In the genomic region with DNA sequence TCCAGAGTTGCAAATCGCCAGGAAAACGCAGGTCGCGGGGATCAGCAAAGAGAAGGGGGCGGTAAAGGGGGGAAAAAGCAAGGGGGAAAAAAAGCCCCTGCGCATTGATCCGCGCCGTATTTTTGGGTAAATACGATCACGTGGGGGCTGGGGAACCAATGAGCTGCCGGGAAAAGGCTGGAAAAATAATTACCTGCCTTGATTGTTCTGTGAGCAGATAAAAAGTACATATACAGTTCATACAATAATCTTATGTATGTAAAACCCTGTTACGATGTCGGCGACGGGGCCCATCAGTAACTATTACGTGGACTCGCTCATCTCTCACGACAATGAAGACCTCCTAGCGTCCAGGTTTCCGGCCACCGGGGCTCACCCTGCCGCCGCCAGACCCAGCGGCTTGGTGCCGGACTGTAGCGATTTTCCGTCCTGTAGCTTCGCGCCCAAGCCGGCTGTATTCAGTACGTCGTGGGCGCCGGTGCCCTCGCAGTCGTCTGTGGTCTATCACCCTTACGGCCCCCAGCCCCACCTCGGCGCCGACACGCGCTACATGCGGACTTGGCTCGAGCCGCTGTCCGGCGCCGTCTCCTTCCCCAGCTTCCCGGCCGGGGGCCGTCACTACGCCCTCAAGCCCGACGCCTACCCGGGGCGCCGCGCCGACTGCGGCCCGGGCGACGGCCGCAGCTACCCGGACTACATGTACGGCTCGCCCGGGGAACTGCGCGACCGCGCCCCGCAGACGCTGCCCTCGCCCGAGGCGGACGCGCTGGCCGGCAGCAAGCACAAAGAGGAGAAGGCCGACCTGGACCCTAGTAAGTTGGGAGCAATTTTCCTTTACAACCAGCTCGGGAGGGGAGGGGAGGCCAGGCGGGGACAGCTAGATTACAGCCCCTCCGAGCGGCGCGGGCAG, we compare ENCODE assay signal across 9 mouse cellular contexts. TPM values are rescaled to one million over a fixed set of nuclear protein-coding genes. Genes with fewer than 3 reads are reported as not detected.
DNase-seq lines count a peak whose midpoint lies in the region; ATAC-seq and TF ChIP-seq lines count a peak whose summit lies in the region.
"Had no signal": no experiment of that assay in that cellular context is flagged by ENCODE, and none has a peak within 500 bp of the region (broad histone marks: within the 10 kb centered on the region; RNA-seq: fewer than 3 reads in every experiment).

No protein-coding gene starts in this region.

- peak overlapping the region; percentile 58 for H3K4me2 ChIP-seq in heart, embryonic 11.5 days
- peak overlapping the region; percentile 39 for H3K4me2 ChIP-seq in hindbrain, embryonic 12.5 days (replicated peaks)
- H3K4me2 ChIP-seq in liver, embryonic 14.5 days (ENCODE audit: low read depth): peak overlapping the region; percentile 34

- H3K36me3 ChIP-seq in heart, embryonic 11.5 days (ENCODE audit: control insufficient read depth, insufficient read depth, low read length): no peaks in the 10 kb centered on the region
- H3K36me3 ChIP-seq in hindbrain, embryonic 12.5 days: no peaks in the 10 kb centered on the region
- no peaks in the 10 kb centered on the region for H3K36me3 ChIP-seq in liver, embryonic 14.5 days (replicated peaks; ENCODE audit: control insufficient read depth, insufficient read depth, low read depth)

- H3K9me3 ChIP-seq in heart, embryonic 11.5 days (replicated peaks; ENCODE audit: control insufficient read depth, low read length): no peaks in the 10 kb centered on the region
- H3K9me3 ChIP-seq in hindbrain, embryonic 12.5 days (replicated peaks): no peaks in the 10 kb centered on the region
- H3K9me3 ChIP-seq in liver, embryonic 14.5 days (ENCODE audit: control insufficient read depth, low read length): no peaks in the 10 kb centered on the region

- under 1% methylated on average over 88 of the region's 88 CpGs for WGBS in heart, embryonic 11.5 days (ENCODE audit: insufficient replicate concordance)
- WGBS in bone marrow, adult 2 months: 3% methylated on average over 88 of the region's 88 CpGs
- WGBS in hindbrain, embryonic 12.5 days: under 1% methylated on average over 88 of the region's 88 CpGs
- WGBS in liver, embryonic 14.5 days (ENCODE audit: insufficient replicate concordance): 1% methylated on average over 88 of the region's 88 CpGs
- 1% methylated on average over 88 of the region's 88 CpGs for WGBS in lung, adult 2 months

- H3K9ac ChIP-seq in heart, embryonic 11.5 days (ENCODE audit: low read depth, low read length): no peak overlapping the region
- no peak overlapping the region for H3K9ac ChIP-seq in hindbrain, embryonic 12.5 days
- H3K9ac ChIP-seq in liver, embryonic 14.5 days (replicated peaks): no peak overlapping the region

- no peak for DNase-seq in heart, adult 9 months (ENCODE audit: low spot score in 2 of 2)
- DNase-seq in liver, embryonic 14.5 days (ENCODE audit: low read depth in 3 of 3, low spot score in 3 of 3): no peak
- DNase-seq in urinary bladder, postnatal 4 days (ENCODE audit: low spot score in 2 of 2): no peak
- no peak for DNase-seq in lung, adult 2 months

- ATAC-seq in heart, embryonic 11.5 days (replicated peaks; ENCODE audit: insufficient number of reproducible peaks, low FRiP score, low TSS enrichment): no peak
- no peak for ATAC-seq in hindbrain, embryonic 12.5 days (ENCODE audit: low FRiP score)
- ATAC-seq in liver, embryonic 14.5 days (ENCODE audit: insufficient read depth): no peak
- ATAC-seq in megakaryocyte progenitor cell, adult 5-6 weeks (replicated peaks; ENCODE audit: poor library complexity): no peak

- peaks cover 100% of the 10 kb centered on the region for H3K27me3 ChIP-seq in heart, embryonic 11.5 days (ENCODE audit: control insufficient read depth, insufficient read depth, low read length)
- H3K27me3 ChIP-seq in hindbrain, embryonic 12.5 days: peaks cover 100% of the 10 kb centered on the region
- peaks cover 97% of the 10 kb centered on the region for H3K27me3 ChIP-seq in liver, embryonic 14.5 days (ENCODE audit: control insufficient read depth, insufficient read depth, low read length)

- TF ChIP-seq EP300 in liver, embryonic 14.5 days (IDR thresholded peaks at IDR 0.05; ENCODE audit: low read depth): no peak

- no peak overlapping the region for H3K27ac ChIP-seq in heart, embryonic 11.5 days (ENCODE audit: low read depth, low read length)
- no peak overlapping the region for H3K27ac ChIP-seq in bone marrow, adult 2 months (ENCODE audit: control insufficient read depth, insufficient read depth, low read depth, low read length, poor library complexity)
- H3K27ac ChIP-seq in hindbrain, embryonic 12.5 days: no peak overlapping the region
- no peak overlapping the region for H3K27ac ChIP-seq in liver, embryonic 14.5 days

- H3K4me3 ChIP-seq in heart, embryonic 11.5 days (ENCODE audit: low read depth, low read length): peak overlapping the region; percentile 31
- H3K4me3 ChIP-seq in bone marrow, adult 2 months (replicated peaks; ENCODE audit: control insufficient read depth, low read depth, low read length): no peak overlapping the region
- peak overlapping the region; percentile 19 for H3K4me3 ChIP-seq in hindbrain, embryonic 12.5 days
- H3K4me3 ChIP-seq in liver, embryonic 14.5 days (ENCODE audit: insufficient read depth in 1 of 2, low read depth in 2 of 2, low read length in 2 of 2): 0 out of 4 replicates have a peak overlapping the region, but pooled peaks of 1 of the 2 experiments have one; percentile 4
- no peak overlapping the region for H3K4me3 ChIP-seq in lung, adult 2 months (replicated peaks; ENCODE audit: extremely low read depth, low read depth, low read length)

- H3K4me1 ChIP-seq in heart, embryonic 11.5 days (ENCODE audit: control insufficient read depth, insufficient read depth, low read length): 0 out of 2 replicates have a peak, but pooled peaks cover 3% of the 10 kb centered on the region
- no peaks in the 10 kb centered on the region for H3K4me1 ChIP-seq in bone marrow, adult 2 months (ENCODE audit: control insufficient read depth, insufficient read depth, low read length)
- H3K4me1 ChIP-seq in hindbrain, embryonic 12.5 days: peaks cover 7% of the 10 kb centered on the region; the same call in 1 of the 2 replicates
- H3K4me1 ChIP-seq in liver, embryonic 14.5 days (replicated peaks; ENCODE audit: control insufficient read depth in 2 of 2, insufficient read depth in 2 of 2, low read length in 1 of 2): no peaks in the 10 kb centered on the region
- H3K4me1 ChIP-seq in lung, adult 2 months (ENCODE audit: control insufficient read depth, insufficient read depth, low read length): peaks cover 7% of the 10 kb centered on the region; the same call in 1 of the 2 replicates

- TF ChIP-seq POLR2A in bone marrow, adult 2 months (IDR thresholded peaks at IDR 0.05; ENCODE audit: borderline replicate concordance, control insufficient read depth, low read depth, low read length): peak; percentile 9; the same call in 1 of the 2 replicates
- no peak for TF ChIP-seq POLR2A in lung, adult 2 months (IDR thresholded peaks at IDR 0.05; ENCODE audit: borderline replicate concordance, extremely low read depth, low read depth, low read length)

- TF ChIP-seq CTCF in bone marrow, adult 2 months (IDR thresholded peaks at IDR 0.05; ENCODE audit: control insufficient read depth, insufficient read depth, low read length): no peak
- TF ChIP-seq CTCF in liver, embryonic 14.5 days (IDR thresholded peaks at IDR 0.05; ENCODE audit: low read depth): no peak
- TF ChIP-seq CTCF in lung, adult 2 months (IDR thresholded peaks at IDR 0.05; ENCODE audit: insufficient read depth, low read length): no peak

RNA-seq across cellular contexts. Expression of a gene that starts 5.4 kb away (rescaled TPM):
- not detected in 2 replicates for polyA plus RNA-seq in heart, embryonic 11.5 days (2014; fragmentation: Nextera tagmentation; extraction: Ambion mirVana)
- 0.68 TPM in 1 of 2 replicates, not detected in the other for polyA plus RNA-seq in bone marrow, adult 2 months (2011; ENCODE audit: insufficient read depth, insufficient read length, low replicate concordance, missing spikeins)
- polyA plus RNA-seq in hindbrain, embryonic 12.5 days (2016; fragmentation: Nextera tagmentation; extraction: Ambion mirVana): not detected in 2 replicates
- 0.03 TPM in 1 of 2 replicates, not detected in the other for polyA plus RNA-seq in liver, embryonic 14.5 days (2012; rRNA removed)
- not detected in 2 replicates for polyA plus RNA-seq in liver, embryonic 14.5 days (2014; fragmentation: Nextera tagmentation; extraction: Ambion mirVana)
- total RNA-seq in megakaryocyte progenitor cell, adult 5-6 weeks (2015): not detected in 2 replicates
- not detected in 2 replicates for total RNA-seq in megakaryocyte progenitor cell, adult 5-6 weeks (2017)
- not detected in 2 replicates for polyA plus RNA-seq in lung, adult 2 months (2012; rRNA removed)
- polyA plus RNA-seq: spleen, adult 2 months had no signal

RNA-seq across cellular contexts. Expression of a gene that starts 8.8 kb away (rescaled TPM):
- polyA plus RNA-seq in heart, embryonic 11.5 days (2014; fragmentation: Nextera tagmentation; extraction: Ambion mirVana): 0.11 and 0.20 TPM in 2 replicates
- 1.2 and 2.6 TPM in 2 replicates for polyA plus RNA-seq in bone marrow, adult 2 months (2011; ENCODE audit: insufficient read depth, insufficient read length, low replicate concordance, missing spikeins)
- polyA plus RNA-seq in hindbrain, embryonic 12.5 days (2016; fragmentation: Nextera tagmentation; extraction: Ambion mirVana): not detected in 2 replicates
- 0.04 TPM in 1 of 2 replicates, not detected in the other for polyA plus RNA-seq in liver, embryonic 14.5 days (2012; rRNA removed)
- polyA plus RNA-seq in liver, embryonic 14.5 days (2014; fragmentation: Nextera tagmentation; extraction: Ambion mirVana): 0.04 TPM in 1 of 2 replicates, not detected in the other
- total RNA-seq in megakaryocyte progenitor cell, adult 5-6 weeks (2015): not detected in 2 replicates
- total RNA-seq in megakaryocyte progenitor cell, adult 5-6 weeks (2017): not detected in 2 replicates
- not detected in 2 replicates for polyA plus RNA-seq in lung, adult 2 months (2012; rRNA removed)
- polyA plus RNA-seq: spleen, adult 2 months had no signal

RNA-seq across cellular contexts. Expression of a gene that starts 14.4 kb away (rescaled TPM):
- polyA plus RNA-seq in heart, embryonic 11.5 days (2014; fragmentation: Nextera tagmentation; extraction: Ambion mirVana): 1.7 TPM in 2 replicates
- polyA plus RNA-seq in bone marrow, adult 2 months (2011; ENCODE audit: insufficient read depth, insufficient read length, low replicate concordance, missing spikeins): 0.80 TPM in 1 of 2 replicates, not detected in the other
- polyA plus RNA-seq in hindbrain, embryonic 12.5 days (2016; fragmentation: Nextera tagmentation; extraction: Ambion mirVana): 20.2 and 37.0 TPM in 2 replicates
- polyA plus RNA-seq in liver, embryonic 14.5 days (2012; rRNA removed): 0.03 and 0.06 TPM in 2 replicates
- polyA plus RNA-seq in liver, embryonic 14.5 days (2014; fragmentation: Nextera tagmentation; extraction: Ambion mirVana): not detected in 2 replicates
- total RNA-seq in megakaryocyte progenitor cell, adult 5-6 weeks (2015): not detected in 2 replicates
- total RNA-seq in megakaryocyte progenitor cell, adult 5-6 weeks (2017): not detected in 2 replicates
- polyA plus RNA-seq in lung, adult 2 months (2012; rRNA removed): 0.36 and 1.6 TPM in 2 replicates

RNA-seq across cellular contexts. Expression of a gene that starts 15.0 kb away (rescaled TPM):
- polyA plus RNA-seq in heart, embryonic 11.5 days (2014; fragmentation: Nextera tagmentation; extraction: Ambion mirVana): 0.10 and 0.18 TPM in 2 replicates
- 1.3 and 1.5 TPM in 2 replicates for polyA plus RNA-seq in bone marrow, adult 2 months (2011; ENCODE audit: insufficient read depth, insufficient read length, low replicate concordance, missing spikeins)
- not detected in 2 replicates for polyA plus RNA-seq in hindbrain, embryonic 12.5 days (2016; fragmentation: Nextera tagmentation; extraction: Ambion mirVana)
- polyA plus RNA-seq in liver, embryonic 14.5 days (2012; rRNA removed): 0.04 TPM in 1 of 2 replicates, not detected in the other
- polyA plus RNA-seq in liver, embryonic 14.5 days (2014; fragmentation: Nextera tagmentation; extraction: Ambion mirVana): not detected in 2 replicates
- total RNA-seq in megakaryocyte progenitor cell, adult 5-6 weeks (2015): not detected in 2 replicates
- total RNA-seq in megakaryocyte progenitor cell, adult 5-6 weeks (2017): not detected in 2 replicates
- not detected in 2 replicates for polyA plus RNA-seq in lung, adult 2 months (2012; rRNA removed)
- polyA plus RNA-seq: spleen, adult 2 months had no signal

RNA-seq across cellular contexts. Expression of a gene that starts 16.4 kb away (rescaled TPM):
- polyA plus RNA-seq in heart, embryonic 11.5 days (2014; fragmentation: Nextera tagmentation; extraction: Ambion mirVana): 0.49 and 0.51 TPM in 2 replicates
- polyA plus RNA-seq in bone marrow, adult 2 months (2011; ENCODE audit: insufficient read depth, insufficient read length, low replicate concordance, missing spikeins): 2.4 and 2.6 TPM in 2 replicates
- polyA plus RNA-seq in hindbrain, embryonic 12.5 days (2016; fragmentation: Nextera tagmentation; extraction: Ambion mirVana): 2.1 and 2.3 TPM in 2 replicates
- polyA plus RNA-seq in liver, embryonic 14.5 days (2012; rRNA removed): 0.06 TPM in 2 replicates
- polyA plus RNA-seq in liver, embryonic 14.5 days (2014; fragmentation: Nextera tagmentation; extraction: Ambion mirVana): 0.14 TPM in 1 of 2 replicates, not detected in the other
- total RNA-seq in megakaryocyte progenitor cell, adult 5-6 weeks (2015): not detected in 2 replicates
- total RNA-seq in megakaryocyte progenitor cell, adult 5-6 weeks (2017): not detected in 2 replicates
- polyA plus RNA-seq in lung, adult 2 months (2012; rRNA removed): 0.34 TPM in 1 of 2 replicates, not detected in the other
- polyA plus RNA-seq: spleen, adult 2 months had no signal

Comparison
In these comparisons a context has a peak if more than half of its experiments do, and no peak if none do; other contexts are left out.
1. H3K4me3 ChIP-seq: peak in heart, embryonic 11.5 days (single experiment) and hindbrain, embryonic 12.5 days (single experiment); none in bone marrow, adult 2 months (single experiment) and lung, adult 2 months (single experiment).
2. Peak in every context shown above with its lines, with median percentiles within 50 percentile points of each other: H3K4me2 ChIP-seq.